Mouse (Mus musculus): ENCODE measurements around the gene Cysltr1.

DNA sequence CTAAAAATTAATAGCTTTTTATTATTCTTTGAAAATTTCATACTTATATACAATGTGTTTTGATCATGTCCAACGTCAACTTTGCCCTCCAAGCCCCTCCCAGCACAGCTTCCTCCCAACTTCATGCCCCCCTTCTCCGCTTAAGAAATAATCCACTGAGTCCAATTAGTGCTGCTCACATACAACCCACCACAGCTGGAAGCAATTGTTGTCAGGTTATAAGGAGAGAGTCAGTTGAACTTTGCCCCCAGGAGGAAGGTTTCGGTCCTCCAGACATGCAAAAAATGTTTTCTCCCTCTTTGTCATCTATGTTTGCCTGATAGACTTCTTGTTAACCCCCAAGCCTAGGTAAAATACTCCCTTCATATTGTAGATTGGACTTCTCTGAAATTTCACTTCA, 24.5 kb downstream of the Cysltr1 start:
- TF ChIP-seq GATA1 (IDR thresholded peaks at IDR 0.05; ENCODE audit: borderline replicate concordance, low read length) (no peak), FLI1 (IDR thresholded peaks at IDR 0.05; ENCODE audit: low read length) (no peak)
